Mouse (Mus musculus): Measurements from ENCODE around the gene Tcp11.
A peak's percentile ranks its signal among the peaks of the same experiment; 100 is the strongest.

The Tcp11 gene

GRCm38 (mm10) chr17:28080045-28080816 lies at the start of gene Tcp11:
TSS of gene Tcp11 (minus strand) at chr17:28080639.
- no peak for DNase-seq (ENCODE audit: low spot score)

GRCm38 (mm10) chr17:28129796-28130195 lies 49.4 kb upstream of the Tcp11 start:
- DNase-seq (ENCODE audit: low spot score) = no peak

GRCm38 (mm10) chr17:28124368-28124767 lies 43.9 kb upstream of the Tcp11 start:
- no peak for DNase-seq (ENCODE audit: low spot score)

GRCm38 (mm10) chr17:28123627-28124026 lies 43.2 kb upstream of the Tcp11 start:
- no peak for DNase-seq (ENCODE audit: low spot score)

- DNase-seq (ENCODE audit: low spot score) = no peak
Observed at GRCm38 (mm10) chr17:28122949-28123348, 42.5 kb upstream of the Tcp11 start.

GRCm38 (mm10) chr17:28120460-28120859 lies 40.0 kb upstream of the Tcp11 start:
- DNase-seq (ENCODE audit: low spot score) = no peak

GRCm38 (mm10) chr17:28117451-28118209 lies 37.2 kb upstream of the Tcp11 start:
- no peak for DNase-seq (ENCODE audit: low spot score)

- DNase-seq (ENCODE audit: low spot score) = no peak
Observed at GRCm38 (mm10) chr17:28116335-28116734, 35.9 kb upstream of the Tcp11 start.

GRCm38 (mm10) chr17:28112266-28112665 lies 31.8 kb upstream of the Tcp11 start:
- DNase-seq (ENCODE audit: low spot score) = no peak

- DNase-seq (ENCODE audit: low spot score) = no peak
Observed at GRCm38 (mm10) chr17:28107275-28107674, 26.8 kb upstream of the Tcp11 start.

- no peak for DNase-seq (ENCODE audit: low spot score)
Observed at GRCm38 (mm10) chr17:28106352-28106751, 25.9 kb upstream of the Tcp11 start.

- no peak for DNase-seq (ENCODE audit: low spot score)
Observed at GRCm38 (mm10) chr17:28104416-28104815, 24.0 kb upstream of the Tcp11 start.

GRCm38 (mm10) chr17:28101902-28102319 lies 21.5 kb upstream of the Tcp11 start:
- DNase-seq (ENCODE audit: low spot score) = no peak

GRCm38 (mm10) chr17:28101284-28101887 lies 20.9 kb upstream of the Tcp11 start:
- DNase-seq (ENCODE audit: low spot score) = no peak

- no peak for DNase-seq (ENCODE audit: low spot score)
Observed at GRCm38 (mm10) chr17:28100669-28101068, 20.2 kb upstream of the Tcp11 start.

- no peak for DNase-seq (ENCODE audit: low spot score)
Observed at GRCm38 (mm10) chr17:28099086-28099485, 18.6 kb upstream of the Tcp11 start.

GRCm38 (mm10) chr17:28097308-28097707 lies 16.9 kb upstream of the Tcp11 start:
- DNase-seq (ENCODE audit: low spot score) = no peak

- no peak for DNase-seq (ENCODE audit: low spot score)
Observed at GRCm38 (mm10) chr17:28096418-28096817, 16.0 kb upstream of the Tcp11 start.

GRCm38 (mm10) chr17:28093837-28094236 lies 13.4 kb upstream of the Tcp11 start:
- no peak for DNase-seq (ENCODE audit: low spot score)

GRCm38 (mm10) chr17:28092297-28092696 lies 11.9 kb upstream of the Tcp11 start:
- DNase-seq (ENCODE audit: low spot score) = no peak

- no peak for DNase-seq (ENCODE audit: low spot score)
Observed at GRCm38 (mm10) chr17:28088718-28089117, 8.3 kb upstream of the Tcp11 start.

GRCm38 (mm10) chr17:28087430-28087829 lies 7.0 kb upstream of the Tcp11 start:
- no peak for DNase-seq (ENCODE audit: low spot score)

- DNase-seq (ENCODE audit: low spot score) = peak; percentile 93
Observed at GRCm38 (mm10) chr17:28084964-28085363, 4.5 kb upstream of the Tcp11 start.
